Mouse (Mus musculus) CH12.LX (cell line): ENCODE results near the gene Naa40.

Source experiments
- BHLHE40 ChIP-seq: IDR thresholded peaks from 2 replicates; pipeline ENCODE4 v1.6.1; 2011; ENCODE audit warnings: mild to moderate bottlenecking, low read depth, low read length, improper control_type of control experiment
- CTCF ChIP-seq, 2 experiments: IDR thresholded peaks in 1 of 2; conservative IDR thresholded peaks in 1 of 2; 2 replicates each; pipeline ENCODE4 v1.5.1; 2011 to 2012; ENCODE audit warnings: low read depth in 2 of 2, low read length in 2 of 2, improper control_type of control experiment in 1 of 2, inconsistent platforms in 1 of 2, mild to moderate bottlenecking in 1 of 2, moderate library complexity in 1 of 2
- JUN ChIP-seq: IDR thresholded peaks from 2 replicates; pipeline ENCODE4 v1.6.1; 2011; ENCODE audit warnings: low read depth, mild to moderate bottlenecking, low read length, improper control_type of control experiment, moderate library complexity; ENCODE audit not compliant: insufficient read depth
- POLR2A ChIP-seq: IDR thresholded peaks from 2 replicates; pipeline ENCODE4 v1.6.1; 2011; ENCODE audit warnings: low read depth, mild to moderate bottlenecking, improper control_type of control experiment, low read length
- UBTF ChIP-seq: IDR thresholded peaks from 2 replicates; pipeline ENCODE4 v1.6.1; 2012; ENCODE audit warnings: low read depth, mild to moderate bottlenecking, inconsistent platforms, low read length, improper control_type of control experiment, moderate library complexity
- ZNF384 ChIP-seq: IDR thresholded peaks from 2 replicates; pipeline ENCODE4 v1.6.1; 2012; ENCODE audit warnings: low read depth, low read length, improper control_type of control experiment, inconsistent platforms

DNA sequence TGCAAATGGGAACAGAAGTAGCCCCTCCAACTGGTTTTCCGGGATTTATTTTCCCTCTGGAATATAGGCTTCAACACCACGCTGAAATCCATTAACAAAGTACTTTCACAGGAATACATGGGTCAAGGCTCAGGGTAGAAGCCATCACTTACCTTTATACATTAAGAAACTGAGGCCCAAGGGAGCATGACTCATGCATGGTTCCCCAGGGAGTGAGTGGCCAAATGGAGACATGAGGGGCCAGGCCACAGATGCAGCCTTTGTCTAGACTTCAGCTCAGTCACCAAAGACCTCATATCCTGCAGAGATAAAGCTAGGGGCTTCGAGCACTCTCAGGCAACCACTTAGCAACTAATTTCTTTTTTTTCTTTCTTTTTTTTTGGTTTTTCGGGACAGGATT, 4.2 kb downstream of the Naa40 start:
- TF ChIP-seq BHLHE40: no peak
- no peak for TF ChIP-seq POLR2A
- no peak for TF ChIP-seq ZNF384
- peak; percentile 64 for TF ChIP-seq JUN
- no peak for TF ChIP-seq CTCF (conservative IDR thresholded peaks at IDR 0.05 in 1 of 2, IDR thresholded peaks at IDR 0.05 in 1 of 2; ENCODE audit: low read depth in 2 of 2, low read length in 2 of 2)
- no peak for TF ChIP-seq UBTF
